Mouse (Mus musculus) gastrocnemius, postnatal 14 days (tissue): ENCODE data around the gene Pagr1a. TPM values are rescaled to one million over a fixed set of nuclear protein-coding genes. Genes with fewer than 3 reads are reported as not detected.

Experiments
- DNase-seq: peaks from one replicate; pipeline ENCODE4 v3.0.0; 2021; ENCODE audit warnings: mixed read lengths
- intact Hi-C: fragments of 180-260 bp; cut with DNase I; formaldehyde crosslinking; loops from one replicate; pipeline ENCODE4 v1.15.1; 2025; ENCODE audit warnings: low total_unique reads
- microRNA-seq, 2 experiments: library from miRNA; unstranded; fragments of <30 nt; microRNA quantifications; one replicate each; pipeline ENCODE4 v1.2.0; 2021
- total RNA-seq, 2 experiments: library from RNA; stranded (reverse); gene quantifications; 2 replicates each; pipeline ENCODE4 v1.2.3; 2021

Gene Pagr1a
- total RNA-seq, 2 experiments from 2014 or later = 8.6 to 15.3 TPM

DNA sequence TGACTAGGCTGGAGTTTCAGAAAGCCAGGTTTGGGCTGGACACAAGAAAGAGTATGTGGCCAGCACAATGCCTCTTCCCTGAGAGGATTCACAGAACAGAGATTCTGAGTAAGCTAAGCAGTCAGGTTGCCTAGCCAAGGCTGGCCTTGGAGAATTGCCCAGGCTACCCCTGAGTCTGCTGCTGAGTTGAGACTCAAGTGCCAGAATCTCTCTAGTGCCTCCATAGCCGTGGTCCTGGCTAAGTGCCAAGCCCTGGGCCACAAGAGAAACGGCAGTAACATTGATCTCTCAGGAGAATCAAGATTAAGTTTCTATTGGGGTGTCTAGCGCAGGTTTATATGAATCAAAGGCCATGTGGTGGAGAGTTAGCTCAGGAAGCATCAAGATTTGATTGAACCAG lies 51.6 kb downstream of the Pagr1a start:
- intact Hi-C loops = no loop called here
- DNase-seq = no peak

Small RNAs within 50 kb of the gene (microRNA-seq; reads per million reads assigned to microRNA genes)
- gene Gm44343 = 0 reads per million in 2 experiments

Other genes with a start within 250 kb of the Pagr1a start
- gene Ypel3, start 240.4 kb downstream of the Pagr1a start, total RNA-seq = 10 to 100 TPM; 52.4 to 64.9 TPM
- gene Tbx6, start 235.9 kb downstream of the Pagr1a start, total RNA-seq = under 1 TPM; 0.31 to 0.55 TPM
- gene Ppp4c, start 224.9 kb downstream of the Pagr1a start, total RNA-seq = 10 to 100 TPM; 28.0 to 33.6 TPM
- gene Fam57b, start 219.7 kb downstream of the Pagr1a start, total RNA-seq = 10 to 100 TPM; 12.5 to 14.2 TPM
- gene 4930451I11Rik, start 185.7 kb downstream of the Pagr1a start, total RNA-seq = not detected
- not detected for gene Doc2a, start 169.9 kb downstream of the Pagr1a start, total RNA-seq
- gene Hirip3, start 155.4 kb downstream of the Pagr1a start, total RNA-seq = 1 to 10 TPM; 6.1 to 8.5 TPM
- gene Ino80e, start 155.0 kb downstream of the Pagr1a start, total RNA-seq = 10 to 100 TPM; 13.7 to 14.1 TPM
- gene Taok2, start 132.6 kb downstream of the Pagr1a start, total RNA-seq = 10 to 100 TPM; 33.1 to 33.5 TPM
- 10 to 100 TPM; 11.9 to 13.1 TPM for gene Tmem219, start 94.4 kb downstream of the Pagr1a start, total RNA-seq
- 1 to 10 TPM; 2.5 to 3.2 TPM for gene Kctd13, start 88.5 kb downstream of the Pagr1a start, total RNA-seq
- gene Asphd1, start 67.8 kb downstream of the Pagr1a start, total RNA-seq = not detected
- 1 to 10 TPM; 7.3 to 7.5 TPM for gene Sez6l2, start 66.8 kb downstream of the Pagr1a start, total RNA-seq
- gene Cdipt, start 41.4 kb downstream of the Pagr1a start, total RNA-seq = 10 to 100 TPM; 34.9 to 38.5 TPM
- gene Cdiptos, start 41.3 kb downstream of the Pagr1a start, total RNA-seq = under 1 TPM; 0.59 to 0.78 TPM
- 10 to 100 TPM; 19.5 to 27.1 TPM for gene Mvp, start 2.7 kb downstream of the Pagr1a start, total RNA-seq
- under 1 TPM in 1 of 2 experiments, not detected in 1; 0.97 TPM for gene Pagr1b, start 868 bp downstream of the Pagr1a start, total RNA-seq
- gene Gm42742, start 3.7 kb upstream of the Pagr1a start, total RNA-seq = 10 to 100 TPM; 11.1 to 11.6 TPM
- 1 to 10 TPM; 1.6 TPM for gene Prrt2, start 3.9 kb upstream of the Pagr1a start, total RNA-seq
- 10 to 100 TPM; 53.6 to 58.2 TPM for gene Maz, start 9.7 kb upstream of the Pagr1a start, total RNA-seq
- 1 to 10 TPM; 5.1 to 6.0 TPM for gene Kif22, start 25.1 kb upstream of the Pagr1a start, total RNA-seq
- not detected for gene Zg16, start 70.0 kb upstream of the Pagr1a start, total RNA-seq
- under 1 TPM; 0.95 to 0.96 TPM for gene AI467606, start 74.0 kb upstream of the Pagr1a start, total RNA-seq
- gene Qprt, start 104.9 kb upstream of the Pagr1a start, total RNA-seq = 1 to 10 TPM in 1 of 2 experiments, under 1 TPM in 1; 0.97 to 1.4 TPM
- under 1 TPM; 0.24 to 0.27 TPM for gene Spn, start 120.5 kb upstream of the Pagr1a start, total RNA-seq
- 10 to 100 TPM; 30.0 to 32.0 TPM for gene Cd2bp2, start 178.7 kb upstream of the Pagr1a start, total RNA-seq
- gene Tbc1d10b, start 191.1 kb upstream of the Pagr1a start, total RNA-seq = 10 to 100 TPM; 32.1 to 32.9 TPM
- gene Mylpf, start 191.5 kb upstream of the Pagr1a start, total RNA-seq = over 10,000 TPM; 57,620 to 58,231 TPM
- 1 to 10 TPM; 4.2 to 5.4 TPM for gene Zfp553, start 215.7 kb upstream of the Pagr1a start, total RNA-seq
- 1 to 10 TPM; 4.2 to 5.0 TPM for gene Sept1, start 215.8 kb upstream of the Pagr1a start, total RNA-seq
- 10 to 100 TPM; 18.0 to 21.6 TPM for gene Zfp771, start 226.9 kb upstream of the Pagr1a start, total RNA-seq
- gene Dctpp1, start 243.4 kb upstream of the Pagr1a start, total RNA-seq = 10 to 100 TPM; 24.7 to 27.0 TPM